Mouse (Mus musculus) right cerebral cortex, adult 18-20 months (tissue): ENCODE data around the gene Duoxa2.
A peak's percentile ranks its signal among the peaks of the same experiment; 100 is the strongest.

Experiments used
- DNase-seq: peaks from one replicate; pipeline ENCODE4 v3.0.0; 2022; ENCODE audit warnings: mixed read lengths

The Duoxa2 gene

GRCm38 (mm10) chr2:122298596-122299490 is at the start of gene Duoxa2:
Gene Duoxa2 (plus strand): TSS chr2:122298900.
- no peak for DNase-seq

- DNase-seq, result peak; percentile 61
Observed at GRCm38 (mm10) chr2:122255997-122256396, 42.7 kb upstream of the Duoxa2 start.

GRCm38 (mm10) chr2:122260729-122261128 is 38.0 kb upstream of the Duoxa2 start:
- DNase-seq, result no peak

- DNase-seq, result no peak
Observed at GRCm38 (mm10) chr2:122264690-122265089, 34.0 kb upstream of the Duoxa2 start.

GRCm38 (mm10) chr2:122266407-122267193 is 32.1 kb upstream of the Duoxa2 start:
- no peak for DNase-seq

- DNase-seq, result no peak
Observed at GRCm38 (mm10) chr2:122278769-122279168, 19.9 kb upstream of the Duoxa2 start.

- no peak for DNase-seq
Observed at GRCm38 (mm10) chr2:122284091-122284490, 14.6 kb upstream of the Duoxa2 start.

- no peak for DNase-seq
Observed at GRCm38 (mm10) chr2:122286137-122286536, 12.6 kb upstream of the Duoxa2 start.

- no peak for DNase-seq
Observed at GRCm38 (mm10) chr2:122294916-122295315, 3.8 kb upstream of the Duoxa2 start.

- no peak for DNase-seq
Observed at GRCm38 (mm10) chr2:122297271-122298095, 1.2 kb upstream of the Duoxa2 start.

- no peak for DNase-seq
Observed at GRCm38 (mm10) chr2:122298096-122298499, 602 bp upstream of the Duoxa2 start, which contains the start of gene Duox2. Gene Duox2 (minus strand): TSS chr2:122298449.

- no peak for DNase-seq
Observed at GRCm38 (mm10) chr2:122299911-122300655, 1.4 kb downstream of the Duoxa2 start.

GRCm38 (mm10) chr2:122300656-122301020 is 1.9 kb downstream of the Duoxa2 start:
- no peak for DNase-seq

- DNase-seq, result peak; percentile 8
Observed at GRCm38 (mm10) chr2:122301081-122301920, 2.6 kb downstream of the Duoxa2 start.

GRCm38 (mm10) chr2:122301921-122302573 is 3.3 kb downstream of the Duoxa2 start:
- no peak for DNase-seq

- DNase-seq, result peak; percentile 53
Observed at GRCm38 (mm10) chr2:122302574-122303241, 4.0 kb downstream of the Duoxa2 start.

- DNase-seq, result no peak
Observed at GRCm38 (mm10) chr2:122304544-122304943, 5.8 kb downstream of the Duoxa2 start.

GRCm38 (mm10) chr2:122305097-122305892 is 6.6 kb downstream of the Duoxa2 start:
- no peak for DNase-seq

- peak; percentile 13 for DNase-seq
Observed at GRCm38 (mm10) chr2:122306184-122306583, 7.5 kb downstream of the Duoxa2 start.
